Mouse (Mus musculus) mouse embryonic stem cell (cell line): ENCODE measurements around the gene Olfr66.

Experiments
- in situ Hi-C, 2 experiments: fragments of 300-500 bp; cut with MboI; formaldehyde crosslinking; loops; 1 replicate in 1 of 2; 3 replicates in 1 of 2; pipeline ENCODE4 v1.14.3; 2019 to 2020; ENCODE audit warnings: low sequenced_read_pairs in 2 of 2, low pct_unique_long_range_greater_than_20kb in 1 of 2, mixed read lengths in 1 of 2; ENCODE audit not compliant: unreplicated experiment in 1 of 2

Olfr66 gene

DNA sequence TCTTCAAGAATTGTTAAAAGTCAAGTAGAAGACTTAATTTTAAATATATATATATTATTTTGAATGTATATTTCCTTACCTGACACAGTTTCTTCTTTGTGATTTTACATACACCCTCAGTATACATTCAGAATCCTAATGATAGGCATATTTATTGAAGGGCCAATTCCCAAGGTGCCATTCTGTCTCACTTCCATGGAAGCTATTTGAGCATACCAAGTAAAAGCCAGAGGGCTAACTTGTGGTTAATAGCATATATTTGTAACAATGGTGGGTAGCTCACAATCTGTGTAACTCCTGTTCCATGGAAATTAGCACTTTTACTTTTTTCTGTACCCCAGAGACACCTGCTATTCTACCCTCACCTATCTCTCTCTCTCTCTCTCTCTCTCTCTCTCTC lies at the start of gene Olfr66:
Olfr66 (minus strand) TSS at position 101 of the 400 bp plus-strand sequence.
- in situ Hi-C loops, result no loop called here

DNA sequence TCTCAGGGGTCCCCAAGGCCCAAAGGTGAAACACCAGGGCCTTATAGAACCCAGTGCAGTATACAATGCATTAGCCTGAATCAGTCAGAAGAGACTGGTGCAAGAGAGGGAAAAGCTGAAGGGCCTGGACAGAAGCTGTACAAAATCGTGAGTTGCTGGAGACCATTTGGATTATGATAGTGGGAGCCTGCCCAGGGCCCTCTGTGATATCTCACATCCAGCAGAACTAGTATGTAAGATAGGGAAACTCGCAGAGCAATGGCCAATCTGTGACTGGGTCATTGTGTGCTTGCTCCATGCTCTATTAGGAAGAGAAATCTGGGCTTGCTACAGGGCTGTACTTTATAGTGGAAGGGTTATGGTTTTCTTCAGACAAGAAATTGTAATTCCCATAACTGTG lies 48.2 kb upstream of the Olfr66 start, which contains the start of gene Olfr632:
Olfr632 (plus strand) TSS at position 84 of the 400 bp plus-strand sequence.
- in situ Hi-C loops, result no loop called here

DNA sequence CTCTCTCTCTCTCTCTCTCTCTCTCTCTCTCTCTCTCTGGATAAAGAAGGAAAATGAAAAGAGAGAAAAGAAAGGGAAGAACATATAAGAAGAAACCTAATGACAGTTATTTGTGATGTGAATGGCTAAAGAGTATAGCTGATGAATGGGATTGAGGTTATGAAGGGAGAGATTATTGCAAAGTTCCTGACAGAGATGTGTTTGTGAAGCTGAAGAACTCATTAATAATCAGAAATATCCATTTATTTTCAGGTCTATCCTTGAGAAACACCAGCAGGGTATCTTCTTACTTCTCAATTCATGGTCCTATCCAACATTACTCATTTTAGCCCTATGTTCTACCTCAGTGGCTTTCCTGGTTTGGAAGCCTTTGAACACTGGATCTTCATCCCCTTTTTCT lies 42.5 kb upstream of the Olfr66 start, which contains the start of gene Olfr631:
Olfr631 (plus strand) TSS at position 301 of the 400 bp plus-strand sequence.
- in situ Hi-C loops, result no loop called here

DNA sequence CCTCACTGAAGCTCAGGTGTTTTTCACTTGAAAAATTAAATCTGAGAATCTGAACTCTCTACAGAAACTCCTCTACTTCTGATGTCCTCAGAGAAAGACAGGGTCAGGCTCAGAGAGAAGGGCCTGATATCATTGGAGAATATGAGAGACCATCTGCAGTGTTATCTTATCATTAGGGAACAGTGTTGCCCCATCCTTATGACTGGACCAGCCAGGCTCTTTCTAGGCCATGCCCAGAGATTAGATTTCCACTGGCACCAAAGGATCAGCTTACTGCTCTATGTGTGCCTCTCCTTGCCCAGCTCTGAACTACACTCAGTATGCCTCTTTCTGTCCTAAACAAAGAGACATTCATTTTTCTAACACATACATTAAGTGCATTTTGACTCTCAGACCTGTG lies 29.3 kb upstream of the Olfr66 start:
- in situ Hi-C loops, result no loop called here

DNA sequence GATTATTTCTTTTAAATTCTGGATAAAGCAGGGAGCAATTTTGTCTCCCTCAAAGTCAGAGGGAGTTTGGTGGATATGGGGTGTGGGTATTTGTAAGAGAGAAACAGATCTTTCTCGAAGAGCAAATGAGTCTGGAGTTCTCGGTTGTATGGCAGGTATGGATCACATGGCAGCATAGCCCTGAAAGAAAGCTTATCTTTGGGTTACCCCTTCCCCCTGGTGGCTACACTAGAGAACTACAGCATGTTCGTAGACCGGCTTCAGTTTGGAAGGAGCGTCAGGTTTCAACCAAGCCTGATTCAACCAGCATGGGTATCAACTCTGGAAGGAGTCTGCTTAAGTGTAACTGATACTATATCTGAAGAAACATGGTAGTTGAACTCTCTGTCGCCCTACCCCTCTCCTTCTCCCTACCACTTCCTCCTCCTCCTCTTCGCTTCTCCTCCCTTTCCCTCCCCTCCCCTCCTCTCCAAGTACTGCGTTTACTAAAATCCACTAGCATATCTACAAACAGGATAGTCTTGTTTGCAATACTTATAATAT lies 27.0 kb upstream of the Olfr66 start:
- in situ Hi-C loops, result no loop called here

DNA sequence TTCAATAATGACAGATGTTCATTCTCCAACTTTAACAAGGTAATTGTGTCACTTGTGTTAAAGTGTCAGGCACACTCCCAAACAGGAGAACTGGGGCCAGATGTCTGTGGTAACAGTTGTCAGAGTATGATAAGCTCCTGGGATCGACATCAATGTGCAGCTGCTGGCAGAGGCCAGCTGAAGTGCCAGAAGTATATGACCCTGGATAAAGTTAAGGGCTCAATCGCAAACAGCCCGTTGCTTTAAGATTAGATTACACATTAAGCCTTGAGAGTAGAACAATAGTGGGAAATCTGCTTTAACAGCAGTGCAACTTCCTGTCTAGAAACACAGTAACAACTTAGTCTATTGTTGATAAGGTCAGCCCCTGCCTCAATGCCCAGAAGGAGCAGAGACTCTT lies 24.0 kb upstream of the Olfr66 start:
- in situ Hi-C loops, result no loop called here

DNA sequence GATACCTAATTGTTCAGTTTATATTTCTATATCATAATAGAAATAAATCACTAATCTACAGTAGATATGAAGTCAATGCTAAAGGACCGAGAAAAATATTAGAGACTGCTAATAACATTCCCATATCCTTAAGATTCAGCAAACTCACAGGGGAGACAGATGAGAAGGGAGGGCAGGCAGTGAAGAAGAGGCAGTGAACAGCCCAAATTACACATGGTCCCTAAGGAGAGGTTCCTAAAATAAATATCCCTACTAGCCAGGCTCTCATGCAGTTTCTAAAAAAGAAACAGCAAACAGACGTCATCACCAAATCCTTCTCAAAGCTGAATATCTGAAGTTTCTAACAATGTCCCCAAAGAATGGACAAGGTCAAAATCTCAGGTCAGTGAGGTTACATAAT lies 17.1 kb upstream of the Olfr66 start, which contains the start of gene Olfr65:
Olfr65 (plus strand) TSS at position 301 of the 400 bp plus-strand sequence.
- in situ Hi-C loops, result no loop called here

DNA sequence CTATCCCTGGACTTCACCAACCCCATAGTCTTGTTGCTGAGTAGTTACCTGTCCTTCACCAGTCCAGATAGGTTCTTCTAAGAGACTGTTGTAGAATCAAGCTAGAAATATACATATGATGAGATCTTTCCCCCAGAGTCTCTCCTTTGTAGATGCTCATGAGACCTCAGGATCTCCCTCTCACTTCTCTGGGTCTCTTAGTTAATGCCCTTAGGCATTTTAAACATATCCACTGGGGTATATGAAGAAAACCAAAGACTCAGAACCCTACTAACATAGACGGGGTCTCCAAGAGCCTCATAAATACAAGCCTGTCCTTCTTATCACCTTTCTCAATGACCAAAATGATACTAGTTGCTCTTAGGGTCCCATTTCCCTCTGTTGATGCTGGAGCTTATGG lies 8.3 kb upstream of the Olfr66 start, which contains the start of gene Olfr64:
Olfr64 (minus strand) TSS at position 101 of the 400 bp plus-strand sequence.
- in situ Hi-C loops, result no loop called here

DNA sequence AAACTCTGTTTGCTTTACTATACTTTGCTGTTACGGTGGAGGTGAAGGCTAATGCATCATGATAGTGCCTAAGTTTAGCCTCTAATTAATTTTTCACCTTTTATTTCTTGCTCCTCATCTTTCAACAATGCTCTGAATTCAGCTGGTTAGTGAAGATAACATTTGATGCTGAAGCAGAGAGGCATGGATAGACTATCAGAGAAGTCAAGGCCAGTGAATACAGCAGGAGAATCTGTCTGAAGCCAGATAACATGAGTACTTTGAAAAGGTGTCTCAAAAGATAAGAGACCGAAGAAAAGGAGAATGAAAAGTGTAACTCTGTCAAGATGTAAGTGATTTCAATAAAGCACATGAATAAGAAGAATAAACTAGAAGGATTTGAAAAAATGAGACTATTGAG lies 9.0 kb downstream of the Olfr66 start:
- in situ Hi-C loops, result no loop called here

DNA sequence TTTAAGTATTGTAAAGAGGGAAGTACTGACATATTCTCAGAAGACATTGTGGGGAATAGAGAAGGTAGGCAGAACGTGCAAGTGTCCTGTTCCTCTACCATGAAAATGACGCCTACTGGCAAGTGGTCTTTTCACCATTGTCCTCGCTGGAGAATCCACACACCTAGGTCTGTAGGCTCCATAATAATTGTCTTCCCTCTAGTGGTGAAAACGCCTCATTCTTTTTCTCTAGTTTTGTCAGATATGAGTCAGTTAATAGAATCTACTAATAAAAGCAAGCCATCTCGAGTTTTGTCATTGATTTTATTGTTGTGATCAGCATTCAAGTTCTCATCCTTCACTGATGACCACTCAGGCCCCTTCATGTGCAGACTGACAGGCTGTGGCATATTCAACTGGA lies 11.6 kb downstream of the Olfr66 start:
- in situ Hi-C loops, result no loop called here

DNA sequence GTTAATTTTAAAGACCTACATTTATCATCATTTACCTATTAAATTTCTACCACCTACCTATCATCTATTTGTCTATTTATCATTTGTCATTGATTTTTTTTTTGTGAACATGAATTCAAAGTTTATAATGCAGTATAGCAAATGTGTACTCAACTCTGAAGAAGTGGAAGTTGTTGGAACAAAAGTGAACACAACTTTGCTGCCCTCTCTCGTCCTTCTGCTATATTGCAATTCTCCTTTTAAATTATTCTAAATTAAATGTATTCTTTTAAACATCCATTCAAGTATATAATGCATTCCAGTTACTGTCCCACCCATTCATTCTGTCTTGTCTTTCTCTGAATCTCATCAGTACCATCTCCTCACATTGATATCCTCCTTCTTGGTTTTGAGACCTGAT lies 13.0 kb downstream of the Olfr66 start:
- in situ Hi-C loops, result no loop called here

DNA sequence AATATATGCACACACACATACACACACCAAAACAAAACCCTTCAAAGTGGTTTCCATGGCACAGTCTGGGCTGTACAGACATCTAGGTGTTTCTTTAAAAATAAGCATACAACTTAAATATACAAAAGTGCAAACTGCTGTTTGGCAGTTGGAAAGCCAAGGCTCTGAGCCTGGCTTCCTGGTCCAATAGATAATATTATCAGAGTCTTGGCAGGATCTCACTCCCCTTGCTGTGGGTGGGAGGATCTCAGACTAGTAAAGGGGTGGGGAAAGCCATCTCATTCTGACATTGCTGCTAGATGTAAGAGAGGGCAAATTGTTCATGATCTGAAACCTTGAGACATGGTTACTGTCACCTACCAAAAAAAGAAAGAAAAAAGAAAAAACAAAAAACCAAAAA lies 15.4 kb downstream of the Olfr66 start:
- in situ Hi-C loops, result no loop called here

DNA sequence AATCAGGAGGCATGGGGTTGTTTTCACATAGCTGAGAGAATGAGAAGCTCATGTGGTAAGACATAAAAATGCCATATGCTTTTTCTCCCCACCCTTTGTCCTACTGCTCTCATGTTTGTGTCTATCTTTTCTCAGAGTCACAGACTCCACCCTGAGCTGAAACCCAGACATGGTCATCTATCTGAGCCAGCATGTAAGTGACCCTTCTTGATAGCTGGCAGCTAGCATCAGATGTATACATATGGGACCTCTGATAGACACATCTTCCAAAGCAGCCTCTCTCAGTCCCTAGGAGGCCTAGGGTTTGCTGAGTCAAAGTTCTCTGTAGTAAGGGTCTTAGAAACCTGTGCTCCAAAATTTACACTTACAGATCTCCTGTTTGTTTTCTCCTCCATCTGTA lies 20.3 kb downstream of the Olfr66 start:
- in situ Hi-C loops, result no loop called here

DNA sequence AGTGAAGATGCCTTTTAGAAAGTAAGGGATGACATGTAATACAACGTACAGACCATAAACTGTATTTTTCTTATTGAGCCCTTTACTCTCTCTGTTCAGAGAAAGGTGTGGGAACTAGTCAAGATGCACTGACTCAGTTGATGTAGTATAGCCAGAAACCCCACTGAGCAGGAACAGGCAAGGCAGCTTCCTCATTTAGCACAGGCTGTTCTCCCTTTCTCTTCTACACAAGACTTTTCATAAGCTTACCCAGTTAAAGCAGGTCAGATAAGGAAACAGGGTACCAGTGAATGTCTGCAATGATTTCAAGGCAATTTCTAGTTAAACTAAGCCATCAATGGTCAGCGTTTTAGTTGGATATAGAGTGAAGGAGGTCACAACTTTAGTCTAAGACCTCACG lies 24.5 kb downstream of the Olfr66 start:
- in situ Hi-C loops, result no loop called here

DNA sequence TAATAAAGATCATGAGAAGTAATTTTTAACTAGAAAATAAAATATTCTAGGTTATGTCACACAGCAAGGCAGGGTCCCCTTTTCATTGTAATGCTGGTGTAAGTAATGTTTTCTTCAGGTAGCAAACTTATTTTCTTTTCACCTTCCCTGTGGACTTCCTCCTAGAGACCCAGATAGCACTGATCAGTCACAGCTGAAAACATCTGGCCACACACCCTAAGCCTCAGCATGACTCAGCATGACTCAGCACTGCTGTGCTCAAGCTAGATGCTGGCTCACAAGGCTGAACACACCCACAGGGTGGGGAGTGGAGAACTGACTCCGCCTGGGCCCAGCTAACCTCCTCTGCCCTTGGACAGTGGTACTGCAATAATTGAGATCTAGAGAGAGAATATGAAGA lies 25.2 kb downstream of the Olfr66 start:
- in situ Hi-C loops, result no loop called here

DNA sequence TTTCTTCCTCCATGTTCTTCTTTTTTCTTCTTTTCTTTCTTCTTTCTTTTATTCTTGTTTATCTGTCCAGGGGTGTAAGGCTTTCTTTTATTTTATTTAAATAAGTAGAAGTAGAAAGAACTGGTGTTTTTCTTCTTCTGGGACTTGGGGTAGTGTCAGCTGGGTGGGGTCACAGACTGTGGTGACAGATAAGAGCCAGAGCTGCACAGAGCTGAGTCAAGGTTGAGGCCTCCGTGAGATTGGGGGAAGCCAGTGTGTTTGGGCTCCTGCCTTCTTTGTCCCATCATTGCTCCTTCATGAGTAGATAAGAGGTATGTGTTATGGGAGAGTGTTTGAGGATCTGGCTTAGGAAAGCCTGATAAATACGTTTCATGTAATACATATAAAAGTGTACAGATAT lies 27.0 kb downstream of the Olfr66 start:
- in situ Hi-C loops, result no loop called here

DNA sequence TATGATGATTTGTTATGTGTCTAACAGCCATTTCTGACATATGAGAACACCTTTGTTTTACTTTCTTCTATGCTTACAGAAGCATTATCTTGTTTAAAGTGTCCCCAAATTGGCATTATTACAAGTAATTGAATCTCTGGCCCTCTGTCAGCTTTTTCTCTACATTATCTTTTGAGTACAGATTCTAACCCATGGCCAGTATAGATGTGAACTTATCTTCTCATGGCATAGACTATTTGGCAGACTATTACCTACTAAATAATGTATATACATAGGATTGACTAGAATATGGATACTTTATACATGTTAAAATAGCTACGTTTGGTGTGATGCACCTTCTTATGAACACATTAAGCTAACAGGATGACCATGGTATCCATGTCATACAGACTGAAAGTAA lies 31.4 kb downstream of the Olfr66 start:
- in situ Hi-C loops, result no loop called here

DNA sequence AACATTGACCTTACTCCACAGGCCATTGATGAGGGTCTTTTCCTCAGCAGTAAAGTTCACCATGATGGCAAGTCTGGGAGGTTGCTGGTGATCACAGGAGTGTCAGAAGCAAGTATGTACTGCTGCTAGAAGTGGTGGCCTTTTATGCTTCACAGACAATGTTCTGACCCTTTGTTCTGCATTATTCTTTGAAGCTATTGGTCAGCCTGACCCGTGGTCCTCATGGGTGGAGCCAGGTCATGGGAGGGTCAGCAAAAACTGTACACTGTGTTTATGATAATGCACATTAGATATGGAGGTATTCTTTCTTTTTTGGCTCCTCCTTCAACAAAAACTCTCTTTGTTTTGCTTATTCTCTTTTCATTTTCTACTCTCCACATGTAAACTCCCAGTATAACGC lies 33.0 kb downstream of the Olfr66 start, which contains the start of gene Hbb-y:
Hbb-y (minus strand) TSS at position 127 of the 400 bp plus-strand sequence.
- in situ Hi-C loops, result no loop called here

DNA sequence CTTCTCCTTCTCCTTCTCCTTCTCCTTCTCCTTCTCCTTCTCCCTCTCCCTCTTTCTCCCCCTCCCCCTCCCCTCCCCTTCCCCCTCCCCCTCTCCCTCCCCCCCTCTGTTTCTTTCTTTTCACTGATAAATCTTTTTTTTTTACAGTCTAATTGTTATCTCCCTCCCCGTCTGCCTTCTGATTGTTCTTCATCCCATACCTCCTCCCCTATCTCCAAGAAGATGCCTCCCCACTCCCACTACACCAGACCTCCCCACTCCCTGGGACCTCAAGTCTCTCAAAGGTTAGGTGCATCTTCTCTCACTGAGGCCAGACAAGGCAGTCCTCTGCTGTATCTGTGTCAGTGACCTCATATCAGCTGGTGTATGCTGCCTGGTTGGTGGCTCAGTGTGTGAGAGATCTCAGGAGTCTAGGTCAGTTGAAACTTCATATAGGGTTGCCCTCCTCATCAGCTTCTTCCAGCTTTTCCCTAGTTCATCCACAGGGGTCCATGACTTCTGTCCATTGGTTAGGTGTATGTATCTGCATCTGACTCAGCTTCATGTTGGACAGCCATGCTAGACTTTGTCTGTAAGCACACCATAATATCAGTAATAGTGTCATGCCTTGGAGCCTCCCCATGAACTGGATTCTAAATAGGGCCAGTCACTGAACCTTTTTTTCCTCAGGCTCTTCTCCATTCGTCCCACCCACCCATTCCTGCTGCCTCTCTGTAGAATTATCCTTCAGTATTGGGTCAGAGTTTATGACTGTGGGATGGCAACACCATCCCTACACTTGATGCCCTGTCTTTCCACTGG lies 41.3 kb downstream of the Olfr66 start:
- in situ Hi-C loops, result no loop called here

DNA sequence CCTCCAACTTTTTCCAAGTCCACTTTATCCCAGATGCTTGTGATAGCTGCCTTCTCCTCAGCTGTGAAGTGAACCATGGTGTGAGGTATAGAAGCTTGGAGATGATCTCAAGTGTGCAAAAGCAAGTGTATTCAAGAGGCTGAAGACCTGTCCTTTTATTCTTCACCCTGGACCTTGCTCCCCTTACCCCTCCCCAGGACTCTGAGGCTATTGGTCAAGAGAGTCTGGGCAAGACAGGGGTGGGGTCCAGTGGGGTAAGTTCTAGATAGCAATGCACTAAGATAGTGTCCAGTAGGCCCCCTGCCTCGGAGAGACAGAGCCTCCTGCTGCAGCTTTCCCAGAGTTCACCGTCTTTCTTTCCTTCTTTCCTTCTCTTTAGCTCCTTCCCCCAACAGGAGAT lies 43.0 kb downstream of the Olfr66 start, which contains the start of gene Hbb-bh1:
Hbb-bh1 (minus strand) TSS at position 131 of the 400 bp plus-strand sequence.
- in situ Hi-C loops, result no loop called here
